Mouse (Mus musculus) common myeloid progenitor, adult 5-6 weeks (primary cell): ENCODE results near the gene Tmem206. TPM values are rescaled to one million over a fixed set of nuclear protein-coding genes. Genes with fewer than 3 reads are reported as not detected.

Source experiments
- ATAC-seq: replicated peaks from 2 replicates; pipeline ENCODE4 v1.8.0; 2016; ENCODE audit warnings: low read depth, mild to moderate bottlenecking, moderate TSS enrichment, inconsistent platforms; ENCODE audit not compliant: poor library complexity, severe bottlenecking
- total RNA-seq: library from RNA; stranded (forward); fragments of 200-1000, 187-1606 nt; gene quantifications from 2 replicates; pipeline ENCODE4 v1.2.3, GENCODE M21; 2017

The Tmem206 gene
- total RNA-seq, 1 experiment from 2014 or later, result 32.6 TPM

DNA sequence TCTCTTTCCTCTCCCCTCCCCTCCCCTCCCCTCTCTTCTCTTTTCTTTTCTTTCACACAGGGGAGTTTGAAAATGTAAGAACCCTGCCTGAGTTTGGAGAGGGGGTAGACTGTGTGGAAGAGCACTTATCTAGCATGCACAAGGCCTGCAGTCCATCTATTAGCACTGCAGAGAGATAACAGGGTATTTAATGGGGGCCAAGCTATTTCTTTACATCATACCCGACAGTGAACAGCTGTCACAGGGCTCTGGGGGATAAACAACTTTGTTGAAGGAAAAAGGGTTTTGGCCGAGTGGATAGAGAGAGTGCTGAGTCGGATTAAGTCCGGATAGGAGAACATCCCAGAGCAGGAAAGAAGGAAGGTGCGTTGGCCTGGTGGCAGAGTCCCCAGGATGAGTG, 23.3 kb downstream of the Tmem206 start:
- ATAC-seq, result no peak

DNA sequence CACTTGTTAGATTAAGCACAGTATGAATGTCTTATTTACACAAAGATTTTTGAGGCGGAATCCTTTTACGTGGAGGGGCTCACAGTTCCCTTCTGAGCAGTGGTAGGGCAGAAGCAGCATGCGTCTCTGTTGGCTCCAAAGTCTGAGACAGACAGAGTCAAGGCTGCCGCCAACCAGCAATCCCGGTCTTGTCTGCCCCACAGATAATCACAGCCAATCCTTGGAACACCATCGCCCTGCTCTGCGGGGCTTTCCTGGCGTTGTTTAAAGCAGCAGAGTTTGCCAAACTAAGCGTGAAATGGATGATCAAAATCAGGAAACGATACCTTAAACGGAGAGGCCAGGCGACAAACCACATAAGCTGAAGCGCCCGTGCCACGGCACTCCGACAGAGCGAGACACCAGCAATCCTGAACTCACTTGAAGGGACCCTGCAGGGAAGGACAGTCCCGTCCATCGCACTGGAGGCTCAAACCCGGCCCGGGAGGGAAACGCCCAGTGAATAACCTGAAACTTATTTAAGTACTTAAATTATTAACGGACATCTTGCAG, 23.9 kb downstream of the Tmem206 start:
- no peak for ATAC-seq

DNA sequence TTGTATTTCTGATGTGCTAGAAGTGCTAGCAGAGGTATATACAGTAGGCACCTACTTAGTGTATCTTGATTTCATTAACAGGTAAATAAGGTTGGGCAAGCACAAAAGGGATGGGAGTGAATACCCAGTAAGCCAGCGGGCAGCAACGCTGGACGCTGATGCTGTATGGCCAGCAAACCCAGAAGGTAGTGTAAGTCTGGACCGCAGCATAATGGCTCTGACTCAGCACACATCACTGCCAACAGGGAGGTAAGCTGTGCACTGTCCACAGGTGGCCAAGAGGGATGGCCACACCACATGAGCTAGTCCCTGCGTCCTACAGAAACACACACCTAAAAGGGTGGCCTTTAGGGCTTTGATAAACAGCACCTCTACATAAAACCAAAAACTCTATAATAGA, 24.6 kb downstream of the Tmem206 start:
- ATAC-seq, result no peak

DNA sequence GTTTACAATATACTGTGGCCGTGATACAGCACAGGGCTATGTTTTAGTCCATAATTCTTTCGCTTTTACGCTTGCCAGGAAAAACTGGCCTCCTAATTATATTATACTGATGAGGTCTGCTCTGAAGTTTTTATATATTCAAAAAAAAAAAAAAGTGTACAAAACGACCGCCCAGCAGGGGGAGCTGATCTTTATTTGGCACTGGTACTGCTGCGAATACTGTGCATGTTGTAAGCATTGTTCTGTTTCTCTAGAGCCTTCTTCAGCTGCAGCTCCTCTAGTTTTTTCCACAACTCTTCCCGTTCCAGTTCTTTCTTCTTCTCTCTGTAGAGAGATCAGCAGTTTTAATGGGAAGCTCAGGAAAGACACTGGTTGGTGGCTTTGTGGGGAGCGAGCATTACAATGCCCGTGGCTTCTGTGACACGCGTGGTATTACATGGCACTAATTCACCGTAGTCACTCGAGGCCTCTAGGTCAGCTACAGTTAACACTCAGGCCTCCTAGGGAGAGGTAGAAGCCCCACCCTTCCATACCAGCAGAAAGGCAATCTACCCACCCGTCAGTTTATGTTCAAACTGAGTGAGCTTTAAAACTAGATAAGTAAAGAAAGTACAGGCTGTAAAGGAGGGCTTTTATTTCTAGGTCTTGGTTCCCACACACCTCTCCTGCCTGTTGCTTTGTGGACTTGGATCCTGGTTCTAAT, 27.2 kb downstream of the Tmem206 start:
- ATAC-seq, result peak; percentile 46; the same call in 1 of the 2 replicates

DNA sequence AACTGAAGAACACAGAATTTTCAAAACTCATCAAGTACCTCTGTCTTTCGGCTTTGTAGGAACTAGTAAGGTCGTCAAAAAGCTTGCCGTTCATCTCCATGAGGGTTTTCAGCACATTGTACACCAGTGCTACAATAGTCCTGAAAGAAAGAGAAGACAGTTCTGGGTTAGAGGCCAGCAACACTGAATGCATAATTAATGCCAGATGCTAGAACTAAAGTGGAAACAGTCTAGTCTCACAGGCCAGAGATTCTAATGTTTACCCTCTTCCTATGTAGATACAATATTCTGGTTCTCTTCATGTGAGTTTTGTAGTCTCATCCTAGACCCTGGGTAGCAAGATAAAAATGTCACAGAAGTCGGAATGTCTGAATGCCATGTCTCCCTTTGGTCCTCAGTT, 28.1 kb downstream of the Tmem206 start:
- ATAC-seq, result no peak

DNA sequence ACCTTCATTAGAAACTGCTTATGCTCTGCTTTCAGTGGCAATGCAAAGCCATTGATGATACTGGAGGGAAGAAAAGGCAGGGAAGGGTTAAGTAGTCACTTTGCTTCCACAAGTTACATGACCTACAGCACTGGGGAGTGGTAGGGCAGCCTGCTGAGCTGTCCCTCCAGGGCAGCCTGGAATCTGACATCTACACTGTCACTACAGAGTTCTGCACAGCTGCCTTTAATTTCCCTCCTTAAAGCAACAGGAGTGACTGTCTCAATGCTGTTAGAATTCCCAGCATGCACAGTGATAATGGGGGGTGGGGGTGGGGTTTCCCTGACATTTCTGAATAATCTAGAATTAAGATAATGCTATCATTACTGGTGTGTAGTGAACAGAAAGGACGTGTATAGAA, 31.2 kb downstream of the Tmem206 start:
- no peak for ATAC-seq

DNA sequence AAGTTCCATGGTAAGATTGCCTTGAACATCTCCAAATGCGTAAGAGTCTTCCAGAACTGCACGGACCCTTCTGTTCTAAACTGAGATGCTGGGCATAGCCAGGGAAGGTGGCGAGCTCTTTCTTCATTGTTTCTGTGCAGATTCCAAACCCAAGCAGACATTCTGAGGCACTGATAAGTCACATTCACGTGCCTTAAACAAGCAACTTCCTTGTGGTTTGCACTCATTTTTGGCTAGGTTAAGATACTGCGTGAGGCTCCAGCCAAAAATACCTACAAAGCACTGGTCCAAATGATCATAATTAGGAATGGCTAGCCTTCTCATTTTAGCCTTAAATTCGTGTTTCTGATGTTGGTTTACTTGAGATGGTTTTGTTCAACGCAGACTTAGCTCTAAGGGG, 33.8 kb downstream of the Tmem206 start:
- no peak for ATAC-seq

DNA sequence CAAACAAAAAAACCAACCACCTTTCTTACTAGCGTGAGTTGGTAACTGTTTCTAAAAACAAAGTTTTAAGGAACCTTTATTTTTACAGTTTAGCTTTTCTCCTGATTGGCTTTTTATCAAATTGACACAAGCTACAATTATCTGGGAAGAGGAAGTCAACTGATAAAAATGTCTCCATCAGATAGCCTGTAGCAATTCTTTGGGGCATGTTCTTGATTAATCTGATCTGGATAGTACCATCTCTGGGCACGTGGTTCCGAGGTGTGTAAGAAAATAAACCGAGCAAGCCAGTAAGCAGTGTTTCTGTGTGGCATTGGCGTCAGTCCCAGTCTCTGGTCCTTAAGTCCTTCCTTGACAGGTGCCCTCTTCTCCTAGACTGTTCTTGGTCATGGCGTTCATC, 36.7 kb downstream of the Tmem206 start:
- no peak for ATAC-seq

DNA sequence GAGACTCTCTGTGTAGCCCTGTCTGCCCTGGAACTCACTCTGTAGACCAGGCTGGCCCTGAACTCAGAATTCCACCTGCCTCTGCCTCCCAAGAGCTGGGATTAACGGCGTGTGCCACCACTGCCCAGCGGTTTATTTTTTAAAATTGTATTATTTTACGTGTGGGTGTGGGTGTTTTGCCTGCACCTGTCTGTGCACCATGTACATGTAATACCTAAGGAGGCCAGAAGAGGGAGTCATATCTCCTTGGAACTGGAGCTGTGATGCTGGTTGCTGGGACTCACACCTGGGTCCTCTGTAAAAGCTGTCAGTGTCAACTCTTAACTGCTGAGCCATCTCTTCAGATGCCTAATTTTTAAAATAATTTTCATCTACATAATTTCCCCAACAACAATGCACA, 38.8 kb downstream of the Tmem206 start:
- ATAC-seq, result peak; percentile 87

DNA sequence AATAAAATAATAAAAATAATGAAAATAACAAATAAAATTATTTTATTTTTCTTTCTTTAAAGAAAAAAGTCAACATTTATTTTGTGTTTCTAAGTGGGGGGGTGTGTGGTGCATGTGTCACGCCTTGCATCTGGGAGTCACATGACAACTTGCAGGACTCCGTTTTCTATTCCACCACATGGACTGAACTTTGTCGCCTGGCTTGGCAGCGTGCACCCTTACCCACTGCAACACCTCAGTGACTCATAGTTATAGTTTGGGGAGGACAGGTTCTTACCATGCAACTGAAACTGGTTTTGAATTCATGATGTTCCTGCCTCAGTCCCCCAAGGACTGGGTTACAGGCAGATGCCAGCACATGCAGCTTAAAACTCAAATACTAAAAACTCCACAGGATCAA, 42.5 kb downstream of the Tmem206 start:
- no peak for ATAC-seq

DNA sequence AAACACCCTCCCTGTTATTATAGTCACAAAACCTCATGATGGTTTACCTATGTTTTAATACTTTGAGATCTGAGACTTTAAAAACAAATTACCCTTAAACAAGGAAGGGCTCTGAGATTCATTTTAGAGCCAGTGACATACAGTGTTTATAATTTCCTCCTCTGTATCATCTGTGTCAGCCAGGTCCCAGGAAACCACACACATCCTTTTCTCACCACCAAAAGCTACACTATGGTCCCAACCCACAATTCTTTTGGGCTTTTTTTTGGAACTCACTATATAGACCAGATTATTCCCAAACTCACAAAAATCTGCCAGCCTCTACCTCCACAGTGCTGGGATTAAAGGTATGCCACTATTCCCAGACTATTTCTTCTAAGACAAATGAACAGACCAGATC, 43.4 kb downstream of the Tmem206 start:
- no peak for ATAC-seq

DNA sequence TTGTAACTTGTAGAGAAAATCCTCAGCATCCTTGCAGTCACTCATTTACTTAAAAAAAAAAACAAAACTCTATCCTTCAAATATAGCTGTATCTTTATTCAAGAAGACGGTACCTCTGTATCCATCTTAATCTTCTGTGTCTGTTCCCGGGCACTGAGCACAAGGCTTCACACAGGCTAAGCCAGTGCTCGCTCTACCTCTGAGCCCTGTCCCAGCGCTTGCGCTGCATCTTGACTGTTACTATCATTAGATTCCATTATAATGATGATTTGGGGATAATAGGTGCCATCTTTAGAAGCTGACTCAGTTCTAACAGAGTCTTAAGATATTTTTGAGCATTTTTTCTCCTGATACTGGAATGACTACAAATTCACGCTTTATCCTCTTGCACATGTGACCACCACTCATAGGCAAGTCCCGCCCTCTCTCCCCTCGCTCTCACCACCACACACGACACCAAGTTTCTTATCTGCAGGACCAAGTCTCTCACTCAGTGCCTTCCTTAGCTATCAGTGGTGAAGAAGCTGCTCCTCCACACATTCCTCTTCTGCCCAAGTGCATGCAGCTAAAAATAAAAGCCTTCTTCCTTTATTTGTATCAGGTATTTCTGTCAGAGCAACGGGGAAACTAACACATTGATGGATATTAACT, 49.4 kb downstream of the Tmem206 start:
- peak; percentile 86 for ATAC-seq

DNA sequence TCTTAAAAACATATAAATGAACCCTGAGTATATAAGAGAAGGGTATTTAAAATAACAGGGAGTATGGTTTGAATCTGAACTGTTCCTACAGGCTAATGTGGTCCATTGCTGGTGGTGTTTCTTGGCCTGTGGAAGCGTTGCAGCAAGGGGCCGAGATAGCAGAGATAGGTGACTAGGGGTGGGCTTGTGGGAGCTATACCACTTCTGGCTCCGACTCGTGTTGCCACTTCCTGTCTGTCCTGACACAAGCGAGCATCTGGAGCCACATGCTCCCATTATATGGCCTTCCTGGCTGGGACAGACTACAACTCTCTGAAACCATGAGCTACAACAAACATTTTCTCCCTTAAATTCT, 49.9 kb downstream of the Tmem206 start:
- ATAC-seq, result peak; percentile 42

DNA sequence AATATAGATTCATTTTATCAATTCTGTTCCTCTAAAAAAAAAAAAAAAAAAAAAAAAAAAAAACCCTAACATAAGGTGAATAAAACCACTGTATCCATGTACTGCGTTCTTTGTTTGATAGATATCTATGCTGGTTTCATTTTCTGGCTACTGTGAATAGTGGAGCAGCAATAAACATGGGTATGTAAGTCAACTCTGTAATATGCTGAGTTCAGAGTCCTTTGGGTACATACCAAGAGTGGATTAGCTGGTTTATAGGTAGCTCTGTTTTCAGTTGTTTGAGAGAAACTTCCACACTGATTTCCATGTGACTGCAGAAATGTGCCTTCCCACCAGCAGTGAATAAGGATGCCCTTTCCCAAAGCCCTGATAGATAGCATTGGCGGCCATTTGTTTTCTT, 52.4 kb downstream of the Tmem206 start:
- no peak for ATAC-seq

DNA sequence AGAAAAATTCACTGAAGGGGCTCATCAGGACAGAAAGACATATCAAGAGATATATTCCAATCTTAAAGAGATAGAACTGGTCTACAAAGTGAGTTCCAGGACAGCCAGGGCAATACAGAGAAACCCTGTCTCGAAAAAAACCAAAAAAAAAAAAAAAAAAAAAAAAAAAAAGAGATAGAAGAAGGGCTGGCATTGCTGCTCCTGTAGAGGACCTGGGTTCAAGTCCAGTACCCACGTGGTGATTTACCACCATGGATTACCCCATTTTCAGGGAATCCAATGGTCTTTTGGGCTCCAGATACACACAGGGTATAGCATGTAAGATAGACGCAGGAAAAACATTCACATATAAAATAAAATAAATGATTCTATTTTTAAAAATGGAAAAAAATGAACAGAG, 55.1 kb downstream of the Tmem206 start:
- no peak for ATAC-seq

DNA sequence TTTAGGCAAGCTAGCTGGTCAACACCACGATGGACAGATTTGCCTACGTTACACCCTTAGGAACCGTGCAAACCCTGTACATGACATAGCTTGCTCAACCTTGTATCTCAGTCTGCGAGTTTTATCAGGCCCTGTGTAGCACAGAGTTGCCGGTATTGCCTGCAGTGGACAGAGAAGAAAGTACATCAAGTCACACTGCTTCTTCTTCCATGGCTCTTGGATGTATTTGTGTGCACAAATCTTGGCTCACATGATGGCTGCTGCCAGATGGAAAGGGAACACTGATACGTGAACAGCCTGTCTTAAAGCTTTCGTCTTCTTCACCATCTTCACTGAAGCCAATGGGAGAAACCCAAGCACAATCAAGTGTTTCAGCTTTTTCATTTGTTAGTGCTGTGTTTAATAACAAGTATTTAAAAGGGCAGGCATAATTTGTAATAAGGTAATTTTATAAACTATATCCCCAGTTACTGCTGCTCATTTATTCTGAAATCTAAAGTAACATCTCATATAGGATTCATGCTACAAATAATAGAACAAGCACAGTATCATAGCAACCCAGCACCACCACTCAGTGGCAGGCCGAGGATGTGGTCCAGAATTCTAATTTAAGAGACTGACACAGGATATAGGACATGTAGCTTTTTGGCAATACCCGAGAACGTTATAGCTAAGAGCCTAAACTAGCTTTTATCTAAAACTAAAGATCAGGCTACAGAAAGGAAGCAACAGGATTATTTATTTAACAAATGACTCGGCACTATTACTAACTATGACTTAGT, 56.4 kb downstream of the Tmem206 start:
- peak; percentile 45; the same call in 1 of the 2 replicates for ATAC-seq

DNA sequence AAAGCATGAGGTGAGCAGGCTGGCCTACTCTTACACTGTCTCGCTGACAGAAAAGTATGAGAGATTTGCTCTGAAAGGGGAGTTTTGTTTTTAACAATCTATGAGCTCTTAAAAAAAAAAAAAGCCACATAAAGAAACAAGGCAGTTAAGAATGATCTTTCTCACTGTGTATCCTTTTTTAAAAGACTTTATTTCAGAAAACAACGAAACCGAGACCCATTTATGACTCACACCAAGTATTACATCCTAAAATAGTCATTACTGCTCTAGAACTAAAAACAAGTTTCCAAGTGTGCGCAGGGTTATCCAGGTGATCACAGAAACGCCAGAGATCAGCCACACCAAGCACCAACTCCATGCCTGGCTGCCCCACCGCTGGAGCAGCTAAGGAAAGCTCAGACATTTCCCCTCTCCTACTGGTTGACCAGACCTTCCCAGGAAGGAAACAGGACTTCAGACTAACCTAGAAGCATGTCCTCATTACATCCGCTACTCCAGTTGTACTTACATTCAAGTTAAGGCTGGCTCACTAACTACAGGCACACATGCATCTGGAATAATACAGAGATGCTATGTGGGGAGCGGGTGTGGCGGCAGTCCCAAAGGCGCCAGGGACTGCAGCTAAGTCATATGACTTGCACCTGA, 59.2 kb downstream of the Tmem206 start:
- no peak for ATAC-seq

DNA sequence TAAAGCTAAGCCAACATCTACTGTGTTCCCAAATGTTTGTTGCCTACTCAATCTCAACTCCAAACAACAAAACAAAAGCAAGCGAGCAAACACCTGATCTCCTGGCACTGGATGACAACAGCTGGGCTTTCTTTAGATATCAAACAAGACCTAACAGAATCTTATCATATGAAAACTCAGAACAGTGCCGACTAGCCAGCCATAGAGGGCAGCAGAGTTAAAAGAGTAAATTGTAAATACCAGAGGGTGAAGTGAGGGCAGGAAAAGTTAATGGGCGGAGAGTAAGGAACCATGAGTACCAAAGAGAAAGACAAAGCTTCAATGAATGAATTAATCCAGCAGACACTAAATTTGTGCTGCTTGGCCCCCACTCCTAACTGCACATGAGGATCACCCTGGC, 65.6 kb downstream of the Tmem206 start:
- ATAC-seq, result peak; percentile 92

DNA sequence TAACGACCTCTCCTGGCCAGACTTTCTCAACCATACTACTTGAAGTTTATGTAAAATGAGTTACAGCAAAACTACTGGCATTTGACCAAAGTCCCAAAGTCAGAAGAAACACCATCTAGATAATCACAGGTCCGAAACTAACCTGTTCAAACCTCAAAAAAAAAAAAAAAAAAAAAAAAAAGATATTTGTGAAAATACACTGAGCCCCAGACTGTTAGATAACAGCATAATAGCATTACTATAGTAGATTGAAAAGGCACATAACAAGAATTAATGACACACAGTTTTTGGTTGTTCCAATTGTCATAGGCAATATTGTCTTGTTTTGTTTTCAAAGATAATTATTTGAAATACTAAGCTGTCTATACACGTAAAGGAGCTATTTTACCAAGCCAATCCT, 67.8 kb downstream of the Tmem206 start:
- ATAC-seq, result no peak

DNA sequence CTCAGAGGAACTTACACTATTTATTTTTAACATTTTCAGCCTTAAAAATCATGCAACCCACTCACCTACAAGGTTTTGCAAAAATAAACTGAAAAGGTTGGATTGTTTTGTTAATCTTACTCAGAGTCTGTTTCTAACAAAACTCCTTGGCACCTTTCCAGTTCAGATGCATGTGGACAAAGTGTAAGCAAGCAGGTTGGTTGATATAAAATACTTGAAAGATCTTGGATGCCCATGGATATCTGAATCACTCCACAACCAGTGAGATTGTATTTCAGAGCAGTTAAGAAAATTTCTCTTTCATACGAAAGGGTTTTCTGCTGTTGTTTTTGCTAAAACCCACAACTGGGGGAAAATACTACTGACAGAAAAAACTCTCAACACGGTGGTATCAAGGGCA, 68.4 kb downstream of the Tmem206 start:
- ATAC-seq, result no peak

DNA sequence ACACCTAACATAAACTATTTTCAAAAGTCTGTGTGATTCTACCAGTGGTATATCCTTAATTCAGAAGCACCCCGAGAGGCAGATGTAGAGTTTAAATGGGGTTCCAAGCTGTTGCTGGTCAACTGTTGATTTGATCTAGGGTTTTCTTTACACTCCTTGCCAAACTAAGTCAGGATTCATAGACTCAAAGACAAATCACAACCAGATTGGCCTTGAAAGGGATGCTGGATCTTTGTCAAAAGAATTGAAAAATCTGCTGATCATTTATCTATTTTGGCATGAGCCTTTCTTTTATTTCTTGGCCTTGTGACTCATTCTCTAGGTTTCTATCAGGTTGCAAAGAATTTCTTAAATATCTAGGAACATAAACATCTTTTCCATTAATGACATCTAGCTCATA, 69.5 kb downstream of the Tmem206 start:
- no peak for ATAC-seq
